Mouse (Mus musculus) inflammation-experienced regulatory T-cells, adult 16 weeks (primary cell): ENCODE results near the gene Lipn. TPM values are rescaled to one million over a fixed set of nuclear protein-coding genes. Genes with fewer than 3 reads are reported as not detected.

ENCODE experiments used
- polyA plus RNA-seq: library from polyadenylated mRNA; unstranded; fragments of 100-300 nt; shearing (Covaris generic); gene quantifications from one replicate; pipeline ENCODE4 v1.2.1, GENCODE M21; 2017

The Lipn gene
- polyA plus RNA-seq, result not detected

GRCm38 (mm10) chr19:34066779-34067472, at the start of gene Lipn:
Gene Lipn, plus strand, starts transcription at chr19:34067358.

GRCm38 (mm10) chr19:34100633-34101032, 33.5 kb downstream of the Lipn start, which contains the start of gene Lipm:
Gene Lipm, plus strand, starts transcription at chr19:34100933.

Other genes starting within 250 kb of the Lipn start
- not detected for gene Lipf, start 106.2 kb upstream of the Lipn start, polyA plus RNA-seq
- not detected for gene Lipk, start 59.1 kb upstream of the Lipn start, polyA plus RNA-seq
- not detected for gene Lipm, start 33.6 kb downstream of the Lipn start, polyA plus RNA-seq
- not detected for gene Ankrd22, start 98.7 kb downstream of the Lipn start, polyA plus RNA-seq
- 106 TPM for gene Stambpl1, start 124.9 kb downstream of the Lipn start, polyA plus RNA-seq
- gene Acta2, start 188.2 kb downstream of the Lipn start, polyA plus RNA-seq, result not detected
- gene Fas, start 223.3 kb downstream of the Lipn start, polyA plus RNA-seq, result 108 TPM